Mouse (Mus musculus) thymus, adult 2 months (tissue): ENCODE results near the gene Bmpr1a. TPM values are rescaled to one million over a fixed set of nuclear protein-coding genes. Genes with fewer than 3 reads are reported as not detected.

ENCODE experiments used
- DNase-seq: peaks from one replicate; pipeline ENCODE4 v3.0.0; 2021
- H3K27ac ChIP-seq: fragments of 200-500 bp; 2 replicates; pipeline ENCODE4 v1.5.1; 2012; ENCODE audit warnings: low read length, control low read depth; ENCODE audit not compliant: control insufficient read depth, insufficient read depth
- H3K27me3 ChIP-seq: fragments of 200-500 bp; 2 replicates; pipeline ENCODE4 v1.6.1; 2012; ENCODE audit warnings: mild to moderate bottlenecking, low read length, moderate library complexity, mixed read lengths; ENCODE audit not compliant: control insufficient read depth, insufficient read depth
- H3K36me3 ChIP-seq: fragments of 200-500 bp; 2 replicates; pipeline ENCODE4 v1.6.1; 2012; ENCODE audit warnings: mild to moderate bottlenecking, low read length, moderate library complexity; ENCODE audit not compliant: control insufficient read depth, insufficient read depth
- H3K4me1 ChIP-seq: fragments of 200-500 bp; replicated peaks from 2 replicates; pipeline ENCODE4 v1.6.1; 2012; ENCODE audit warnings: low read length; ENCODE audit not compliant: control insufficient read depth, insufficient read depth
- H3K4me3 ChIP-seq: fragments of 200-500 bp; 2 replicates; pipeline ENCODE4 v1.5.1; 2012; ENCODE audit warnings: mild to moderate bottlenecking, low read length, control low read depth, moderate library complexity; ENCODE audit not compliant: control insufficient read depth, insufficient read depth
- CTCF ChIP-seq: fragments of 200-500 bp; IDR thresholded peaks from 2 replicates; pipeline ENCODE4 v1.5.1; 2012; ENCODE audit warnings: mild to moderate bottlenecking, control low read depth, low read length, moderate library complexity, borderline replicate concordance; ENCODE audit not compliant: control insufficient read depth, poor library complexity, insufficient read depth; ENCODE audit errors: extremely low read depth
- POLR2A ChIP-seq: fragments of 200-500 bp; IDR thresholded peaks from 2 replicates; pipeline ENCODE4 v1.6.1; 2012; ENCODE audit warnings: mild to moderate bottlenecking, low read length, control low read depth, moderate library complexity; ENCODE audit not compliant: control insufficient read depth, poor library complexity, insufficient read depth; ENCODE audit errors: extremely low read depth
- WGBS: fragments of 180-500 bp; shearing (Covaris S2); methylation state at CpG from one replicate; pipeline ENCODE4 v1.1.7; 2018; 5-methylcytosine and 5-hydroxymethylcytosine counted together
- polyA plus RNA-seq: library from polyadenylated mRNA; depleted of rRNA; stranded (reverse); fragments of >200 nt; gene quantifications from 2 replicates; pipeline ENCODE4 v1.2.3, GENCODE M21; 2012

Bmpr1a gene
- polyA plus RNA-seq, 1 experiment = 3.1 TPM

DNA sequence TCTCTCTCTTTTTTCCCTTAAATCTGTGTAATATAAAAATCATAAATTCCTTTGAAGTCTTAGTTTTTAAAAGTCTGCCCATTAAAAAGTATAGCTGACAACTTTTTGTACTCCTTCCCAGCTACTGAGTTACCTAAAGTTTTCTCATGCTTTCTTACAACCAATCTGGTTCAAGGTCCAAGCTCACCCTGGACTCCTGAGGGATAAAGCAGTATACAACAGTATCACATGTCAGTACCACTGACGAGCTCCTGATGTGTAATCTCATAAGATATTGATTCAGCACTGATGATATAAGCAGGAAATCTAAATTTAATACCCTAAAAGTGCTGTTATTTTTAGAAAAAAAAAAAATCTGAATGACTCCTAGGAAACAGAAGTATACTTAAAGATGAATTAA lies 12.2 kb downstream of the Bmpr1a start:
- no peak for TF ChIP-seq POLR2A
- TF ChIP-seq CTCF = no peak
- Histone ChIP-seq H3K4me3 (no peak overlapping the region), H3K27ac (no peak overlapping the region), H3K27me3 (no peaks in the 10 kb centered on the region), H3K4me1 (no peaks in the 10 kb centered on the region), H3K36me3 (no peaks in the 10 kb centered on the region)
- no peak for DNase-seq
- WGBS = 77% methylated on average over 1 of the region's 1 CpGs

DNA sequence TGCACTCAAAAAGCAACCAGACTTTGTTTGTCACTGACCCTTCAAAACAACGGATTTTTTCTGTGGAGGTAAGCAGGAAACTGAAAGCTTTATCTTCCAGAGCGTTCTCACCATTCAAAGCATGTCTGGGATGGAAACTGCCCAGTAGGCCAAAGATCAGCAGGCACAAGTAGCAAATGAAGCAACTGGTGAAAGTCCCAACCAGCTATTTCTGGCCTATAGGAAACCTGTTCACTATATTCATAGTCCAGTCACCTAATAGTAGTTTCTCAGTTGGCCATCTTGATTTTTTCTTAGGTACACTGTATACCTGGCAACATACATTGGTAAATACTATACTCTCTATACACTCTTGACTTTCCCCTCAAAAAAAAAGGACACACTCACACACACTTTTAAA lies 13.2 kb downstream of the Bmpr1a start:
- H3K27ac ChIP-seq = no peak overlapping the region
- DNase-seq = no peak
- H3K27me3 ChIP-seq = no peaks in the 10 kb centered on the region
- 78% methylated on average over 2 of the region's 2 CpGs for WGBS
- TF ChIP-seq POLR2A (no peak), CTCF (no peak)
- no peaks in the 10 kb centered on the region for H3K4me1 ChIP-seq
- H3K4me3 ChIP-seq = no peak overlapping the region
- H3K36me3 ChIP-seq = no peaks in the 10 kb centered on the region

DNA sequence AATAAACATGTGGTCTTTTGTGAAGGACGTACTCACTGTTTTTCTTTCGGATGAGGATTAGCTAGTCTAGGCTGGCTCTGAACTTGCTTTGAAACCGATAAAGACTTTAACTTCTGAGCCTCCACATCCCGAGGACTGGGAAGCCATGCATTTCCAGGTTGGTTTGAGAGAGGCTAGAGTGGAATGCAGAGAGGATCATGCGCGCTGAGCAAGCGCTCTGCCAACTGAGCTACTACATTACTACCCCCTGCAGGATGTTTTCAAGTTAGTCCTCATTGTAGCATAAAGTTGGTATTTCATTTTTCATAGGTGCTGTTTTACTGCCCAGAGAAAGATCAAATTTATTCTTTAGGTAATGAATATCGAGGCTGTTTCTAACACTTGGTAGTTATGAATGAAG lies 17.0 kb downstream of the Bmpr1a start:
- Histone ChIP-seq H3K27ac (no peak overlapping the region), H3K27me3 (no peaks in the 10 kb centered on the region), H3K36me3 (no peaks in the 10 kb centered on the region), H3K4me1 (no peaks in the 10 kb centered on the region), H3K4me3 (no peak overlapping the region)
- 87% methylated on average over 8 of the region's 8 CpGs for WGBS
- DNase-seq = no peak
- TF ChIP-seq CTCF (no peak), POLR2A (no peak)

DNA sequence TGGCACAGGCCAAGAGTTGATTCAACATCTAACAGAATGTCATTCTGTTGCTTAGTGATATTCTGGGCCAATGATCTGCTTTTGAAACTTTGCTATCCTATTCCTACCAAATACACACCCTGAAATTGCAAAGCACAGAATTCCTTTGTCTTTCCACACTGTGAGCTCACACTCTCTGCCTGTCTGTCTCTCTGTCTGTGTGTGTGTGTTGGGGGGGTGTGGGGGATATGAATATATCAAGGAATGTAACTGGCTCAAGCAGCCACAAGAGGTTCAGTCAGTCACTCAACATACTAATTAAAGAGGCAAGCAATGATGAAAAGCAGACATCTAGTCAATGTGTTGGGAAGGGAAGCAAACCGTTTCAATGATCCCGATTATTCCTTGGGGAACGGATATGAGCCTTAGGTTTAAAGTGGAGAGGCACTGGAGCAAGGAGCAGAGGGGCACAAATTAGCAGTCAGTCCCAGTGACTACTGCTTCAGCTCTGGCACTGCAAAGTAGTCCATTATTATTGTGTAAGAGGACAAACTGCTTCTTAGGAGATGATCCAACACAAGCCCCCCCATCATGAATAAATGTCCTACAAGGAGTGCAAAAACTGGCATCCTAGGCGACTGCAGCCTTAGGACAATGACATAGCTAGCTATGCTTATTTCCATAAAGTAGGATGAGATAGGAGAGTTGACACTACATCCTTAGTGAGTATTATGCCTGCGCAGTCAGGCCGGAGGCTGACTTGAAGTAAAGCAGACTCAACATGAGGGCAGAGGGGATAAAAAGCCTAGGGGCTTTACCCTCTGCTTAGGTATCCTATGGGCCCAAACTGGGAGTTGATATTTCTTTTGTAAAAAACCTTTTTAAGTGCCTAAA lies 19.4 kb downstream of the Bmpr1a start:
- DNase-seq = no peak
- no peaks in the 10 kb centered on the region for H3K4me1 ChIP-seq
- H3K27ac ChIP-seq = no peak overlapping the region
- H3K36me3 ChIP-seq = no peaks in the 10 kb centered on the region
- no peaks in the 10 kb centered on the region for H3K27me3 ChIP-seq
- 93% methylated on average over 6 of the region's 6 CpGs for WGBS
- no peak for TF ChIP-seq POLR2A
- TF ChIP-seq CTCF = no peak
- H3K4me3 ChIP-seq = no peak overlapping the region

DNA sequence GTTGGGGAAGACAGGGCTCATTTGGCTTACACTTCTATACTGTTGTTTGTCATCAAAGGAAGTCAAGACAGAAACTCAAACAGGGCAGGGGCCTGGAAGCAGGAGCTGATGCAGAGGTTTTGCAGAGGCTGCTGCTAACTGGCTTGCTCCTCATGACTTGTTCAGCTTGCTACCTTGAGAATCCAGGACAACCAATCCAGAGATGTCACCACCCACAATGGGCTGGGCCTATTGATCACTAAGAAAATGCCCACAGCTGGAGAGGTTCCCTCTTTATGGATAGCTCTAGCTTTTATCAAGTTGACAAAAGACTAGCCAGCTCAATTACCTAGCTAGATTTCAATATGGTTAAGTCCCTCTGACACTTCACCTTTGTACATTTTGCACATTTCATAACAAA lies 31.6 kb downstream of the Bmpr1a start:
- TF ChIP-seq POLR2A = no peak
- no peak for TF ChIP-seq CTCF
- Histone ChIP-seq H3K36me3 (no peaks in the 10 kb centered on the region), H3K27ac (no peak overlapping the region), H3K4me3 (no peak overlapping the region), H3K4me1 (no peaks in the 10 kb centered on the region), H3K27me3 (no peaks in the 10 kb centered on the region)
- no peak for DNase-seq

DNA sequence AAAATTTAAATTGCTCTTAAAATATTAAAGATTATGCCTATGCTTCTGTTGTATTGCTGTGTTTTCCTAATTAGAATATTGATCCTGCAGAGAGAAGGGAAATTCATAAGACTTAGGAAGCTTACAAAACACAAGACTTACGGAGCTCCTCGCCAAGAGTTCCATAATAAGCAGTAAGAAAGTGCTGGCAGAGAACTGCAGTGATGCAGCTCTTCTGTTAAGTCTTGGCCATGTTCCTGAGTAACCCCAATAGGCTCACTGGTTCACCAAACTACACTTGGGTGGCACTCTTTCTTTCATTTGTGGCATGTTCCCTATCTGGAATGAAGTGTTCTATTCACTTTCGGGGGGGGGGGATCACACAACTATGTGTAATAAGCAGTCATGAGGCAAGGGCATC lies 36.9 kb downstream of the Bmpr1a start:
- TF ChIP-seq CTCF (no peak), POLR2A (no peak)

More for the DNA sequence above, 36.9 kb downstream of the Bmpr1a start:
- 74% methylated on average over 3 of the region's 3 CpGs for WGBS
- no peaks in the 10 kb centered on the region for H3K4me1 ChIP-seq
- no peak overlapping the region for H3K27ac ChIP-seq
- DNase-seq = no peak
- H3K4me3 ChIP-seq = no peak overlapping the region
- no peaks in the 10 kb centered on the region for H3K36me3 ChIP-seq
- no peaks in the 10 kb centered on the region for H3K27me3 ChIP-seq
